In the genomic region with DNA sequence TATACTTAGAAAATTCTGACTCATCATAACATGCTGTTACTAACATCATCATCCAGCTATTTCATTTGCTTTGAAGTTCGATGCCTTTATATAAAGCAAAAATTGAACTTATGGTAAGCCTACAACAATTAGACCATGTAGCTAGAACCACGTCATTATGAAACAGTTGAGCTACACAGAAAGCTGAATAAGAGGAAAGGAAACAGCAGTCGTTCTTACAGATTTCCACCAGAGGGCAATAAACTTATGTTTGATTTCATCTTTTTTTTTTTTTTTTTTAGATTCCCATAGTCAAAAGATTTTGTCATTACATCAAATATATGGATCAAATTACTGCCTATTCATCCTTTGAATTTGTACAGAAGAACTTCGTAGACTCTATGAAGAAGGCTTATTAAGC, we compare ENCODE assay signal across 11 mouse cellular contexts.
DNase-seq lines count a peak whose midpoint lies in the region; ATAC-seq and TF ChIP-seq lines count a peak whose summit lies in the region.
"Had no signal": no experiment of that assay in that cellular context is flagged by ENCODE, and none has a peak within 500 bp of the region (broad histone marks: within the 10 kb centered on the region; RNA-seq: fewer than 3 reads in every experiment).

No protein-coding gene starts in this region.

- H3K4me2 ChIP-seq in kidney, embryonic 14.5 days (replicated peaks; ENCODE audit: low read depth, low read length) = no peak overlapping the region
- H3K4me2 ChIP-seq: hindbrain, embryonic 12.5 days had no signal

- no peak overlapping the region for H3K4me3 ChIP-seq in layer of hippocampus, adult 2 months
- no peak overlapping the region for H3K4me3 ChIP-seq in kidney, embryonic 14.5 days (ENCODE audit: low read length)
- H3K4me3 ChIP-seq: hindbrain, embryonic 12.5 days had no signal

- ATAC-seq in kidney, embryonic 14.5 days (ENCODE audit: low FRiP score, low TSS enrichment) = no peak

- peak overlapping the region; percentile 37; the same call in 1 of the 2 replicates for H3K27ac ChIP-seq in layer of hippocampus, adult 2 months
- H3K27ac ChIP-seq in kidney, embryonic 14.5 days (ENCODE audit: low read depth, low read length) = no peak overlapping the region
- H3K27ac ChIP-seq: hindbrain, embryonic 12.5 days had no signal

- H3K9me3 ChIP-seq in kidney, embryonic 14.5 days (ENCODE audit: control insufficient read depth, low read length) = no peaks in the 10 kb centered on the region
- H3K9me3 ChIP-seq: hindbrain, embryonic 12.5 days had no signal

- 56% methylated on average over 4 of the region's 4 CpGs for WGBS in kidney, embryonic 14.5 days

- H3K36me3 ChIP-seq in kidney, embryonic 14.5 days (ENCODE audit: control insufficient read depth, insufficient read depth, low read length) = no peaks in the 10 kb centered on the region
- H3K36me3 ChIP-seq: hindbrain, embryonic 12.5 days had no signal

- TF ChIP-seq CTCF in layer of hippocampus, adult 2 months (conservative IDR thresholded peaks at IDR 0.05) = peak; percentile 81

- DNase-seq in embryo, embryonic 10 days (ENCODE audit: low spot score) = peak; percentile 10
- no peak for DNase-seq in embryo, embryonic 9.5 days (ENCODE audit: extremely low spot score)
- peak in 1 of 2 experiments; percentile 10 for DNase-seq in layer of hippocampus, adult 2 months (ENCODE audit: low spot score in 2 of 2)
- DNase-seq in layer of hippocampus, postnatal 36 days = no peak
- DNase-seq in A20 (ENCODE audit: low read depth, low spot score) = peak; percentile 55
- peak; percentile 36 for DNase-seq in embryo, embryonic 10.5 days (ENCODE audit: low spot score)
- no peak for DNase-seq in heart, adult 11 months
- DNase-seq: left cerebral cortex, postnatal 4 days; right cerebral cortex, postnatal 14 days had no signal

- no peak overlapping the region for H3K9ac ChIP-seq in kidney, embryonic 14.5 days (ENCODE audit: low read depth, low read length)
- H3K9ac ChIP-seq: hindbrain, embryonic 12.5 days had no signal

- H3K4me1 ChIP-seq in kidney, embryonic 14.5 days (ENCODE audit: control insufficient read depth, insufficient read depth, low read length) = no peaks in the 10 kb centered on the region
- H3K4me1 ChIP-seq: hindbrain, embryonic 12.5 days had no signal

- H3K27me3 ChIP-seq in kidney, embryonic 14.5 days (ENCODE audit: control insufficient read depth, insufficient read depth, low read length) = no peaks in the 10 kb centered on the region
- H3K27me3 ChIP-seq: hindbrain, embryonic 12.5 days had no signal

Comparison
In these comparisons a context has a peak if more than half of its experiments do, and no peak if none do; other contexts are left out.
1. DNase-seq: peak in embryo, embryonic 10 days (single experiment), A20 (single experiment) and embryo, embryonic 10.5 days (single experiment); none in embryo, embryonic 9.5 days (single experiment), layer of hippocampus, postnatal 36 days (0 of 2) and heart, adult 11 months (single experiment).